Mouse (Mus musculus) lung, postnatal 0 days (tissue): ENCODE data around the gene Cd86. TPM values are rescaled to one million over a fixed set of nuclear protein-coding genes. Genes with fewer than 3 reads are reported as not detected.

Experiments
- ATAC-seq: fragments of 200-750 bp; cut with Nextera tagmentation; 2 replicates; pipeline ENCODE4 v1.8.0; 2017; ENCODE audit warnings: moderate library complexity
- DNase-seq: peaks from one replicate; pipeline ENCODE4 v3.0.0-alpha.2; 2016; ENCODE audit warnings: low spot score
- H3K27ac ChIP-seq: fragments of 300-500 bp; sonication (generic); 2 replicates; pipeline ENCODE4 v1.5.1; 2014; ENCODE audit warnings: antibody characterized with exemption, mild to moderate bottlenecking, low read length, mixed read lengths
- H3K27me3 ChIP-seq: fragments of 300-500 bp; sonication (generic); replicated peaks from 2 replicates; pipeline ENCODE4 v1.6.1; 2014; ENCODE audit warnings: low read length, mixed read lengths; ENCODE audit not compliant: insufficient read depth
- H3K36me3 ChIP-seq: fragments of 300-500 bp; sonication (generic); 2 replicates; pipeline ENCODE4 v1.6.1; 2014; ENCODE audit warnings: low read length, mixed read lengths; ENCODE audit not compliant: insufficient read depth
- H3K4me1 ChIP-seq: fragments of 300-500 bp; sonication (generic); 2 replicates; pipeline ENCODE4 v1.6.1; 2014; ENCODE audit warnings: antibody characterized with exemption, low read depth, low read length, mixed read lengths; ENCODE audit not compliant: insufficient read depth
- H3K4me2 ChIP-seq: fragments of 300-500 bp; sonication (generic); replicated peaks from 2 replicates; pipeline ENCODE4 v1.6.1; 2014; ENCODE audit warnings: low read depth, mild to moderate bottlenecking, low read length, moderate library complexity, mixed read lengths
- H3K4me3 ChIP-seq: fragments of 300-500 bp; sonication (generic); 2 replicates; pipeline ENCODE4 v1.5.1; 2014; ENCODE audit warnings: low read depth, low read length
- H3K9ac ChIP-seq: fragments of 300-500 bp; sonication (generic); replicated peaks from 2 replicates; pipeline ENCODE4 v1.6.1; 2014; ENCODE audit warnings: low read depth, mild to moderate bottlenecking
- H3K9me3 ChIP-seq: fragments of 300-500 bp; sonication (generic); 2 replicates; pipeline ENCODE4 v1.6.1; 2016; ENCODE audit warnings: low read length, mixed read lengths
- CTCF ChIP-seq: IDR thresholded peaks from 2 replicates; pipeline ENCODE4 v1.5.1; 2016; ENCODE audit warnings: antibody characterized with exemption, mild to moderate bottlenecking
- EP300 ChIP-seq: IDR thresholded peaks from 2 replicates; pipeline ENCODE4 v1.6.1; 2016; ENCODE audit warnings: antibody characterized with exemption, mild to moderate bottlenecking, control low read depth
- WGBS: fragments of 180-500 bp; shearing (Covaris S2); extraction: QIAGEN DNeasy Blood & Tissue Kit; methylation state at CpG from one replicate; pipeline ENCODE4 v1.1.7; 2014; 5-methylcytosine and 5-hydroxymethylcytosine counted together
- polyA plus RNA-seq: library from polyadenylated mRNA; unstranded; fragments of >200 nt; fragmentation: Nextera tagmentation; extraction: Ambion mirVana; gene quantifications from 2 replicates; pipeline ENCODE4 v1.2.1, GENCODE M21; 2015

Cd86 gene
- polyA plus RNA-seq, 1 experiment from 2014 or later, result 2.6 TPM

DNA sequence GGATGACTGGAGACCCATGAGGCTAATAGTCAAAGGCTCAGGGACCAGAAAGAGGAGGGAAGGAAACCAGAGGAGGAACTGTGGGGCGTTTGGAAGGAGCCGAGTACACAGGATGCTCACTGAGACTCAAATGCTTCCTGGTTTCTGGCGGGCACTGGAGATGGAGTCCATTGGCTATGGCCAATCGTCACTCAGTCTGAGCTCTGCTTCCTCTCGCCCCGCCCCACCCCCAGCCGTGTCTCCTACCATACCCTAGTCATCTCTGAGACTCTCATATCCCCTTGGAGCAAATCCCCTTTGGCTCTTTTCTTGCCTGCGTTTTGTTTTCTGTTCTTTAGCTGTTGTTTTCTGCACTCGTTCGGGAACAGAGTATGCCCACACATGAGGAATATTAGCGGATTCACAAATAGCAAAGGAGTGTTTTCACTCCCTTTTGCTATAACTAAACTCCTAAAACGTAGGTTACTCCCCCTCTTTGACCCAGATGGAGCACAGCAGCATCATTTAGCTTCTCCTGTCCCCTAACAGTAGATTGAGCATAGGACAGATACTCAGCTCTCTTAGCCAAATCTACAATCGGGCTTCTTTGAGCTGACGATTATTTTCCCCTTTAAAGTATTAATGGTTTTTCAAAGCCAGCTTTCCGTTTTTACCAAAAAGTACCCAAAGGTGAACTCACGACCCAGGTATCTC lies 25.9 kb downstream of the Cd86 start:
- Histone ChIP-seq H3K36me3 (no peaks in the 10 kb centered on the region), H3K27ac (no peak overlapping the region), H3K4me1 (no peaks in the 10 kb centered on the region), H3K4me3 (no peak overlapping the region), H3K9me3 (no peaks in the 10 kb centered on the region), H3K27me3 (no peaks in the 10 kb centered on the region), H3K9ac (no peak overlapping the region), H3K4me2 (no peak overlapping the region)
- DNase-seq, result no peak
- TF ChIP-seq CTCF, result no peak
- WGBS, result 81% methylated on average over 16 of the region's 16 CpGs
- ATAC-seq, result no peak

DNA sequence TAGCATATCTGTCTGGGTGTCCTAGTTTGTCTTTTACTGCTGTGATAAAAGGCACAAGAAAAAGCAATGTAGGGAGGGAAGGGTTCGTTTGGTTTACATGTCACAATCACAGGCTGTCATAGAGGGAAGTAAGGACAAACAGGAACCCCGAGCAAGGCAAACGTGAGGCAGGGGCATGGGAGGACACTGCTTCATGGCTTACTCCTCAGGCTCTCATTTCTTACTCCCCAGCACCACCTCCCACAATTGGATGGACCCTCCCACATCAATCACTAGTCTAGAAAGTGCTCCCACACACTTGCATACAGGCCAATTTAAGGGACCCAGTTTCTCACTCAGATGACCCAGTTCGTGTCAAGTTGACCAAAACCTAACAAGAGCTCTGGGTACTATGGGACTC lies 29.1 kb downstream of the Cd86 start:
- ATAC-seq, result no peak

DNA sequence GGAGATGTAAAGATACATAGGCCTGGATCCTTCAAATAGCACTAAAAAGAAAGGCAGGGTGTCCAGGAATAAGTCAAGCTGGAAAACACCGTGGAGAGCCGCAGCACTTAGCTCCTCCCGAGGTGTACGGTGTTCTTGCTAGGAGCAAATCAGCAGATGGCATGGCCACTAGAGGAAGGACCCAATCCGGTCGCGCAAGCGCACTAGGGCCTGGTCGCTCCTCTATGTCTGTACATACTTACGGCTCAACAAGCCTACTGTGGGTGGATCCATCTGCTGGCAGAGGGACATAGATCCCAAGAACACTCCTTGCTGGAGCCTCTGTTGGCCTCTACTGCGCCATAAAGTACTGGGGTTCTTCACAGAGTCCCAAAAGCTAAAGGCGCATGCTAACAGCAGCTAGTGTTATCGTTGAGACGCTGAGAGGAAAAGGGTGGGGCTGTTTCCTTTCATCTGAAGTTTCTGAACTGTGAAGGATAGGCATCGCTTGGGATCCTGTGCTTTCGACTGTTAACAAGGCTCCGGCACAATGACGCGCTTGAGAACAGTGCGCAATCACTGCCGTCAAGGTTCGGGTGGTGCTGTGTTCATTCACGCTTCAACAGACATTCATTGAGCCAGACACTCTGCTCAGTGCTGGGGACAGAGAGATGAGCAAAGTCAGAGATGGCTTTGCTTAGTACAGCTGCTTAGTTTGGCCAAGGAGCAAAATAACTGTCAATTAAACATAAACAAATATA lies 30.7 kb downstream of the Cd86 start:
- no peak overlapping the region for H3K27ac ChIP-seq
- no peaks in the 10 kb centered on the region for H3K4me1 ChIP-seq
- H3K36me3 ChIP-seq, result no peaks in the 10 kb centered on the region
- 83% methylated on average over 23 of the region's 23 CpGs for WGBS
- DNase-seq (no peak), ATAC-seq (no peak)
- H3K4me2 ChIP-seq, result no peak overlapping the region
- H3K4me3 ChIP-seq, result no peak overlapping the region
- no peak overlapping the region for H3K9ac ChIP-seq
- H3K9me3 ChIP-seq, result no peaks in the 10 kb centered on the region
- no peaks in the 10 kb centered on the region for H3K27me3 ChIP-seq
- TF ChIP-seq EP300, result no peak
- TF ChIP-seq CTCF, result no peak

More for the DNA sequence above, 29.1 kb downstream of the Cd86 start:
- no peaks in the 10 kb centered on the region for H3K36me3 ChIP-seq
- no peak overlapping the region for H3K9ac ChIP-seq
- H3K27me3 ChIP-seq, result no peaks in the 10 kb centered on the region
- no peak overlapping the region for H3K4me2 ChIP-seq
- 36% methylated on average over 4 of the region's 4 CpGs for WGBS
- H3K4me3 ChIP-seq, result no peak overlapping the region
- TF ChIP-seq CTCF (no peak), EP300 (no peak)
- no peak overlapping the region for H3K27ac ChIP-seq
- no peaks in the 10 kb centered on the region for H3K9me3 ChIP-seq
- no peaks in the 10 kb centered on the region for H3K4me1 ChIP-seq
- DNase-seq, result no peak

DNA sequence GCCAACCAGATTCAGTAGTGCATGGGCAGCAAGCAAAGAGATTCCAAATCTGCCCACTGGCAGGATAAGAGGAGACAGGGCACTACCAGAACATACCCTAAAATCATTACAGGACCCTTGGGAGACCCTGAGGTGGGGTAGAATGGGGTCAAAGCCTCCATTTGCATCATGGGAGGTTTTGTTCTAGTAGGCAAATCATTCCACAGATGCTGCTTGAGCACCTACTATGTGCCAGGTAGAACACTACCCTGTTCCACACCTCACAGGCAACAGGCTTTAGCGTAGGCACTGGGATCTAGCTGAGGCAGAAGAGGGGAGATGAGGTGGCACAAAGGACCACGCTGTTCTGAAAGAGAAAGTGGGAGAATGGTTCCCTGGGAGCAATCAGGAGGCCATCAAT lies 31.5 kb downstream of the Cd86 start:
- Histone ChIP-seq H3K4me1 (no peaks in the 10 kb centered on the region), H3K4me3 (no peak overlapping the region), H3K27me3 (no peaks in the 10 kb centered on the region), H3K9me3 (no peaks in the 10 kb centered on the region), H3K36me3 (no peaks in the 10 kb centered on the region), H3K27ac (no peak overlapping the region), H3K4me2 (no peak overlapping the region), H3K9ac (no peak overlapping the region)
- WGBS, result 90% methylated on average over 2 of the region's 2 CpGs
- ATAC-seq (no peak), DNase-seq (no peak)
- TF ChIP-seq EP300 (no peak), CTCF (no peak)

DNA sequence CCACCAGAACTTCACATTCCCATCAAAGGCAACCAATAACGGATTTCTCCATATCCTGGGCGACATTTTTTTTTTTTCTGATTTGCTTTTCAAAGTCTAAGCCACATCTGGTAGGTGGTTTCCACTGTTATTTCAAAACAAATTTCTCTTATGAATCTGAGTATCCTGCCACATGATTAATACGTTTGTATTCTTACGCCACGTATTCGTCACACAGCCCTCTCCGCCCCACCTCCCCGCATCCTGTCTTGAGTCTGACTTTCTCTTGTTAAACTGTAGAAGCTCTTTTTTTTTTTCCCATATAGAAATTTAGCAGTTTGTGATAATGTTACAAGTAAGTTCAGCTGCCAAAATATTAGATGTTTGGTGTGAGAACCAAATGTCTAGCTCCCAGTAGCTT lies 33.7 kb downstream of the Cd86 start:
- H3K27ac ChIP-seq, result no peak overlapping the region
- no peaks in the 10 kb centered on the region for H3K27me3 ChIP-seq
- DNase-seq (no peak), ATAC-seq (no peak)
- 79% methylated on average over 8 of the region's 8 CpGs for WGBS
- no peak overlapping the region for H3K9ac ChIP-seq
- H3K4me1 ChIP-seq, result no peaks in the 10 kb centered on the region
- TF ChIP-seq EP300 (no peak), CTCF (no peak)
- H3K36me3 ChIP-seq, result no peaks in the 10 kb centered on the region
- H3K4me3 ChIP-seq, result no peak overlapping the region
- H3K4me2 ChIP-seq, result no peak overlapping the region
- no peaks in the 10 kb centered on the region for H3K9me3 ChIP-seq

DNA sequence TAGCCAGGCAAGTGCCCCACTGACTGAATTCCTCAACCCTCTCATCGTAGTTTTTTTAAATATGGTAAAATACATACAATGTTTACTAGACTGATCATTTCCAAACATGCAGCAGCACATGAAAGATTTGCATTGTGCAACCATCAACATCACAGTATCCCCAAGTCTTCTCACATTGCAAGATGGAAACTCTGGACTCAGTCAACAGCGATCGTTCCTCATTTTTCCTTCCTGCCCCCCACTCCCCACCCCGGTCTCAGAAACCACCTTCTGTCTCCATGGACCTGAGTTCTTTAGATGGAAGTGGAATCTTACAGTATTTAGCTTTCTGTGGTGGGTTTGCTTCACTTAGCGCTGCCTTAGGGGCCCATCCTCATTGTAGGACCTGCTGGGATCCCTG lies 34.3 kb downstream of the Cd86 start:
- Histone ChIP-seq H3K4me2 (no peak overlapping the region), H3K27me3 (no peaks in the 10 kb centered on the region), H3K4me3 (no peak overlapping the region), H3K36me3 (no peaks in the 10 kb centered on the region), H3K27ac (no peak overlapping the region), H3K9me3 (no peaks in the 10 kb centered on the region), H3K9ac (no peak overlapping the region), H3K4me1 (no peaks in the 10 kb centered on the region)
- WGBS, result 64% methylated on average over 5 of the region's 5 CpGs
- ATAC-seq, result no peak
- TF ChIP-seq CTCF (no peak), EP300 (no peak)
- no peak for DNase-seq
